Mouse (Mus musculus): Measurements from ENCODE around the gene Yjefn3. TPM values are rescaled to one million over a fixed set of nuclear protein-coding genes. Genes with fewer than 3 reads are reported as not detected.
A peak's percentile ranks its signal among the peaks of the same experiment; 100 is the strongest.
"Not testable (repeated sequence)": the region's sequence is repeated elsewhere in the genome, so short reads cannot be mapped to it uniquely, and the experiment has no call there.

Gene Yjefn3
- 10 to 100 TPM; 13.7 to 14.2 TPM for total RNA-seq (2021)
- long read RNA-seq, experiment 1, partial matches to known transcripts, result 2 of 34 reads
- long read RNA-seq, experiment 1, other reads (novel, unspliced or antisense), result 32 of 34 reads
- long read RNA-seq, experiment 2, partial matches to known transcripts, result 1 of 29 reads
- long read RNA-seq, experiment 2, other reads (novel, unspliced or antisense), result 28 of 29 reads

DNA sequence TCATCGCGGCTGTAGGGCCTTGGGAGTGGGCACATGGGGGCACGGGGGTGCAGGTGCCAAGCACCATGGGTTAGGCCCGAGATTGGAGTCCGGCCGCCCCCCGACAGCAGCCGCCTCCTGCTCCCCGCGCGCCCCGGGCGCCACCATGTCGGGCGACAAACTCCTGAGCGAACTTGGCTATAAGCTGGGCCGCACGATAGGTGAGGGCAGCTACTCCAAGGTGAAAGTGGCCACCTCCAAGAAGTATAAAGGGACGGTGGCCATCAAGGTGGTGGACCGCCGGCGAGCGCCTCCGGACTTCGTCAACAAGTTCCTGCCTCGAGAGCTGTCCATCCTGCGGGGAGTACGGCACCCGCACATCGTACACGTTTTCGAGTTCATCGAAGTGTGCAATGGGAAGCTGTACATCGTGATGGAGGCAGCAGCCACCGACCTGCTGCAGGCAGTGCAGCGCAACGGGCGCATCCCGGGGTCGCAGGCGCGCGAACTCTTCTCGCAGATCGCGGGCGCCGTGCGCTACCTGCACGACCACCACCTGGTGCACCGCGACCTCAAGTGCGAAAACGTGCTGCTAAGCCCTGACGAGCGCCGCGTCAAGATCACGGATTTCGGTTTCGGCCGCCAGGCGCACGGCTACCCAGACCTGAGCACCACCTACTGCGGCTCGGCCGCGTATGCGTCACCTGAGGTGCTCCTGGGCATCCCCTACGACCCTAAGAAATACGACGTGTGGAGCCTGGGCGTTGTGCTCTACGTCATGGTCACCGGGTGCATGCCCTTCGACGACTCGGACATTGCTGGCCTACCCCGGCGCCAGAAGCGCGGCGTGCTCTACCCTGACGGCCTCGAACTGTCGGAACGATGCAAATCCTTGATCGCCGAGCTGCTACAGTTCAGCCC lies at the start of gene Yjefn3, which contains the start of the genes Tssk6 and Ndufa13:
Gene Yjefn3 (minus strand): TSS at position 550 of the 900 bp plus-strand sequence.
Gene Tssk6 (plus strand): TSS at position 22 of the 900 bp plus-strand sequence.
Gene Ndufa13 (minus strand): TSS at position 396 of the 900 bp plus-strand sequence.
- DNase-seq, result peak; percentile 29 to 62

DNA sequence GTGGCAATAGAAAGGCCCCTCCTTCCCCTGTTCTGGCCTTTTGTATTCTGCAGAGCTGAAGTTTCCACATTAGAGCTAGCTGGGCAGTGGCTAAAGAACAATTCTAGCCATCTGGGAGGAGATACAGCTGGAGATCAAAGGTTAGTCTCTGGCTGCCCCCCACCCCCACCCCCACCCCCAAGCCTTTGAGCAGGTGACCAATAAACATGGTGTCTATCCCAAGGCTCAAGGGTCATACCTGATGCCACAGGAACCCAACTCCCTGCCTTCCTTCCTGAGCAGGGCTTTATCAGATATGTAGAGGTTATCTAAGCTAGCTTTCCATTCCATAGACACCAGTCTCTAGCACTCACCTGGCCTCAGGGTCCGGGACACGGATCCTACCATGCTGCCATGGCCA lies 47.8 kb upstream of the Yjefn3 start:
- DNase-seq, result no peak

- DNase-seq, result not testable (repeated sequence)
These were observed 40.0 kb upstream of the Yjefn3 start for GRCm38 (mm10) chr8:69942495-69942894.

GRCm38 (mm10) chr8:69940386-69940785 lies 37.9 kb upstream of the Yjefn3 start:
- DNase-seq, result no peak

- peak in 1 of 2 experiments; percentile 26 for DNase-seq
These were observed 37.1 kb upstream of the Yjefn3 start for GRCm38 (mm10) chr8:69939633-69940032.

- peak in 1 of 2 experiments; percentile 12 for DNase-seq
These were observed 35.9 kb upstream of the Yjefn3 start for GRCm38 (mm10) chr8:69938245-69938982.

GRCm38 (mm10) chr8:69937466-69937865 lies 35.0 kb upstream of the Yjefn3 start:
- no peak for DNase-seq

DNA sequence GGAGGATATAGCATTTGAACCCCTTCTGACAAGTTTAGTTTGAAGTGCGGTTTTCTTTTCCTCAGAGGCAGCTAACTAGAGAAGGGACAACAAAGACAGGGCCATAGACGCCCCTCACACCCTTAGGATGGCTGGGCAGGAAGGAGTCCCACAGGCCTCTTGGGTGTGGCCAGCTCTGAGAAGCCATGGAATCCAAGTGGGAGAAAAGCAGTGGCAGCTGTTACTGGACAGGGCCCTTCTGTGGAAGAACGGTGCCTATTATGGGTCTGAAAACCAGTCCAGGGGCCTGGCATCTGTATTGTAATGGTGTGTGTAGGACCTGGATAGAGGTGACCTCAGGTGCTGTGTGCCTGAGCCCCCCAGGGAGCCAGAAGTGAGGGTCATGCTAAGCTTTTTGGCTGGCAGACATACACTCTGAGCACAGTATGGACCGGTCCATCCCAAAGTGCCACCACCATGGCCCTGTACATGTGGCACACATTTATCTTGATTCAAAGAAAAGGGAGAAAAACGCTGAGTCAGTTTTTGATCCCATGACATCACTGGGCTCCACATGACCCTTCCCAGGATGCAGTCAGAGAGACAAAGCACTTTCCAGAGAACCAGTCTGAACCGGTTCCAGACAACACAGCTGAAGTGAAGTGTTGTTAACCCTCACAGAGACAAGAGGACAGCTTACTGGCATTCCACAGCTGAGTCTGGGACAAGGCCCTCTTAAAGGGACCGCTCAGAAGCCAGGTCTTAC lies 33.7 kb upstream of the Yjefn3 start:
- peak; percentile 63 to 67 for DNase-seq

DNA sequence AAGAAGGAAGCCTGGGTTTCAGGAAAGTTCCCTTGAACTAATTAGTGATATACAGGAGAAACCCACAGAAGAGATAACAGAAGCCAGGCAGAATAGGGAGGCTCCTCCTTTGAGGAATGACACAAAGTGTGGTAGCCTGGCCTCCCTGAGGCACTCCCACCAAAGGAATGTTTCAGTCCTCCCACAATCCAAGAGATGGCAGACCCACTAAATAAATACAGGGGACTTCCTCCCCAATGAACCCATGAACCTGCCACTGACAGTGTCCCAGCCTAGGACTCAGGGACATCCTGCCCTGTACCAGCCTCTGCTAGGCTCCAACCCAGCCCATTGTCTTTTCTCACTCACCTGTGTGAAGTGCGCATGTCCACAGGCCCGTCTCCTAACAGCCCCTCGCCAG lies 32.9 kb upstream of the Yjefn3 start:
- DNase-seq, result no peak

DNA sequence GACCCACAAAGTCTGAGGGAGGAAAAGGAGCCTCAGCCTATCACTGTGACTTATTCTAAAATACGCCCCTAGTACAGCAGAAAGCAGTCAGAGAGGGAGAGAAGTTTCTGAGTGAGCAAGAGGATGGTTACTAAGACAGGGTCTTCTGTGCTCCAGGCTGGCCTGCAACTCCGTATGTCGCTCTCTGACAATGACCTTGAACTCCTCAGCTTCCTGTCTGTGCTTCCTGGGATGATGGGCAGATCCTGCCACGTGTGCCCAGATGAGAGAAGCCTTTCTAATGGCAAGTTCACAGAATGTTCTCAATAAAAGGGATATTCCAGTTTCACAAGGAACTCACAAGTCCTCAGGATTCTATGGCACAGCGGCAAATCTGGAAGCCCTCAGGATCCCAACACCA lies 32.1 kb upstream of the Yjefn3 start:
- no peak for DNase-seq

DNA sequence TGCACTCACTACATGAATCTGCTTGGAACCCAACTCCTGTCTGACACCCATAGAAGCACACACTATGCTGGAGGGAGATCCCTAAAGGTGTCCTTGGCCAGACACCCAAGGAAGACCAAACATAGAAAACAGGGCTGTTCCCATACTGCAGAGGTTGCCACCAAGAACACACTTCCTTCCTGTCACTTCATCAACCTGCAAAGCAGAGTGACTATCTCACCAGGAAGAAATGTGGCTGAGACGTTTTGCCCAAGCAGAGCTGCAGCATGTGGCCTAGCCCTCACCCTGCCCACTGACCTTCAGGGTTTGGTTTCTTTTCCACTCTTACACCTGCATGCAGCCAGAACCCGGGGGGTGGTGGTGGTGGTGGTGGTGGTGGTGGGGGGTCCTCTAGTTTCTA lies 31.3 kb upstream of the Yjefn3 start:
- DNase-seq, result no peak

GRCm38 (mm10) chr8:69926901-69927300 lies 24.4 kb upstream of the Yjefn3 start:
- no peak for DNase-seq

- no peak for DNase-seq
These were observed 21.5 kb upstream of the Yjefn3 start for GRCm38 (mm10) chr8:69923986-69924385.

GRCm38 (mm10) chr8:69921141-69921540 lies 18.6 kb upstream of the Yjefn3 start:
- no peak for DNase-seq

GRCm38 (mm10) chr8:69919876-69920662 lies 17.6 kb upstream of the Yjefn3 start:
- peak; percentile 70 to 82 for DNase-seq

DNA sequence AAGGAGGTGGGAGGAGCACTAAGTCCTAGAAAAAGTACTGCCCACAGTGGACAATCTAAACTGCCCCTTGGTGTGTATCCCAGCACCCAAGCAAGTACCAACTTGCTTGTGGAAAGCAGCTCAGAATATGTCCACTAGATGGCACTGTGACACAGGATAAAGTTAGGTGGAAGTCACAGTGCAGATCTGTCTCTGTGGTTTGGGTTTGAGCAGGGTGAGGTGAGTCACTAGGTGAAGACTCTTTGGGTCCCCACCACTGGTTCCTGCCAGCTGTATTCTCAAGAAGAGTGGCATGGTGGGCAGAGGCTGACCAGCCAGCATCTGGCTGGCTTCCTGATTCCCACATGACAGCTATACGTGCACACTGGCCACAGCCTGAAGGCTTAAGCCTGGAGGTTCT lies 16.5 kb upstream of the Yjefn3 start:
- peak; percentile 83 to 91 for DNase-seq

- DNase-seq, result no peak
These were observed 16.0 kb upstream of the Yjefn3 start for GRCm38 (mm10) chr8:69918506-69918905.

- DNase-seq, result peak; percentile 54 to 65
These were observed 13.2 kb upstream of the Yjefn3 start for GRCm38 (mm10) chr8:69915748-69916147.

- no peak for DNase-seq
These were observed 12.0 kb upstream of the Yjefn3 start for GRCm38 (mm10) chr8:69914526-69914925.

DNA sequence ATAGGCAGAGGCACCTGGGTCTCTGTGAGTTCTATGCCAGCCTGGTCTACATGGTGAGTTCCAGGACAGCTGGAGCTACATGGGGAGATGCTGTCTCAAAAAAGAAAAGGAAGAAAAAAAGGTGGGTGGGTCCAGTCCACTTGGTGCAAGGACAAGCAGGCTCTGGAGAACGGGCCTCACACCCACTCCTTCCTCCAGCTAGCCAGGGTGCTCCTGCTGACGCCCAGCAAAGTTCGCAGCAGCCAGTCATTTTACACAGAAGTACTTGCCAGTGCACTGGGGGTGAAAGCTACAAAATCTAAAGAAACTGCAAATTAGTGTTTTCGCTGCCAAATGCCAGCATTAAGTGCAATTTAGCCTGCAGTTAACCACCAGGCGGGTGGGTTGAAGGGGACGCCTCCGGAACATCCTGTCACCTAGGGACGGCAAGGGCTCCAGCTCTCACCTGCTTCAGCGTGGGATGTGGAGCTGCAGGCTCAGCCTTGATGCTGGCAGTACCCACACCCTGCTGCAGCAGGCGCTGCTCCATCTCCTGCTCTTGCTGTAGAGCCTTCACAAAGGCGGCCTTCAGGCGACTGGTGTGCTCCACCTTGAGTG lies 10.1 kb upstream of the Yjefn3 start:
- no peak for DNase-seq

DNA sequence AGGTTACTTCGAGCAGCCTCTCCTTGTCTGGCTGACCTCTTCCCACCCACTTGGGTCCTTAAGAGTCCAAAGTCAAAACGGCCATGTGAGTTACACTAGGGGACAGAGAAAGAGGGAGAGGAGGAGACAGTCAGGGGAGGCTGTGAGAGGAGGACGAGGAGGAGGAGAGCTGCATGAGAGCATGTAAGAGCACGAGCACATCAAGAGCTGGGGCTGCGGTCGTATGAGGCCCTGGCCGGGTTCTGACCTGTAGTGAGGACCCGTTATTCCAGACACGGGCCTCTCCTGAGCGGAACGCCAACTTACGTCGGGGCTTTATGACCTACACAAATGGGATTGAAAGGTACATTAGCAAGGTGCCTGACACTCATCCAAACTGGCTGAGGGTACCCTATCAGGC lies 9.4 kb upstream of the Yjefn3 start:
- DNase-seq, result no peak

All from heart, adult 18-20 months (tissue).